Mouse (Mus musculus): ENCODE results near the gene Pou3f1. TPM values are rescaled to one million over a fixed set of nuclear protein-coding genes. Genes with fewer than 3 reads are reported as not detected.

The Pou3f1 gene
- total RNA-seq, 2 experiments from 2014 or later = 0.23 TPM; not detected in 1

DNA sequence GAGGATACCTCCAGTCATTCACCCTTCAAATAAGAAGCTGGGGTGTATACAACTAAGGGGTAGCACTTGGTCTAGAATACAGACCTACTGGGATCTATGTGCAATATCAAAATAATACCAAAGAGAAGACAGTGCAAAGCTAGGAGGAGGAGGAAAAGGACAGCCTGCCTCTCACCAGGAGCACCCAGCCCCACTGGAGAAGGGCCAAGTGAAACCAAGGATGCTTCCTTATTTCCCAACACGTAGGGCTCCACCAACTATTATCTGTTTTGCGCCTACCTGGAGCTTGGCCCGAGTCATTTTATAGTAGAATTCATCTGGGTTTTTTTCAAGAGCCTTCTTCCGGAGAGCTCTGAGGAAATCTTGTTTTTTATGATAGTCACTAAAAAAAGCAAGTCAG is 26.9 kb downstream of the Pou3f1 start:
- no peak for ATAC-seq (replicated peaks; ENCODE audit: low FRiP score, low TSS enrichment, poor library complexity, severe bottlenecking)

DNA sequence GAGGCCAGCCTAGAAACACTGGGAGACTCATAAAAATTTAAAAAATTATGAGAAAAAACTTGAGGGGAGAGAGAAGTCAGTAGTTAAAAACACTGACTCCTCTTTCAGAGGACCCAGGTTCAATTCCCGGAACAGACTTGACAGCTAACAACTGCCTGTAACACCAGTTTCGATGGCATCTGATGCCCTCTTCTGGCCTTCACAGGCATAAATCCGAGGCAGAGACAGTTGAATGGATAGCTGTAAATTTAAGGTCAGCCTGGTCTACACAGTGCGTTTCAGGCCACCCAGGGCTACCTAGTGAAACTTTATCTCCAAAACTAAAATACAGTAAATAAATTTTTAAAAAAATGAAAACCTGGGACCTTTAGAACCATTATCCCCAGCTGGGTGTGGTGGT is 28.4 kb downstream of the Pou3f1 start:
- no peak for ATAC-seq (replicated peaks; ENCODE audit: low FRiP score, low TSS enrichment, poor library complexity, severe bottlenecking)

GRCm38 (mm10) chr4:124685453-124685852 is 28.8 kb downstream of the Pou3f1 start:
- ATAC-seq (replicated peaks; ENCODE audit: low FRiP score, low TSS enrichment, poor library complexity, severe bottlenecking) = no peak

DNA sequence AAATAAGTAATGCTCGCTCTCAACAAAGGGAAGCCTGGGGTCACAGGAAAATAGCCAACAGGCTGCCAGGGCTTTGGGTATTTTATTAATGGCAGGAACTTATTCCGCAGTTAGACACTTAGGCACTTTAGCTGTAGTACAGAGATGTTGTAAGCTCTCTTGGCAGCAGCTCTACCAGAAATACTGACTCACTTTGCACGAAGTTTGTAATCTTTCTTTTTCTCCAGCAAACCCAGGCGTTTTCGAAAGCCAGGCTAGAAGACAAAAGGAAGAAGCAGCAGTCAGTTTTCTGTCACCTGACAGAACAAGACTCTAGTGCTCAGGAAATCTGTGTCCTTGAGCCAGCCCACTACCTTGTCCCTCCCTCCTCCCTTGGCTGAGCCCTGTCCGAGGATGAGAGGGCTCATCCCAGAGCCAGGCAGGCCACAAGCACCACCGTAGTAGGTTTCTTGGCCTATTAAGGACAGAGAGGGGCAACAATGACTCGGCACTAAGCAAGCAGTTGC is 29.3 kb downstream of the Pou3f1 start:
- no peak for ATAC-seq (replicated peaks; ENCODE audit: low FRiP score, low TSS enrichment, poor library complexity, severe bottlenecking)

DNA sequence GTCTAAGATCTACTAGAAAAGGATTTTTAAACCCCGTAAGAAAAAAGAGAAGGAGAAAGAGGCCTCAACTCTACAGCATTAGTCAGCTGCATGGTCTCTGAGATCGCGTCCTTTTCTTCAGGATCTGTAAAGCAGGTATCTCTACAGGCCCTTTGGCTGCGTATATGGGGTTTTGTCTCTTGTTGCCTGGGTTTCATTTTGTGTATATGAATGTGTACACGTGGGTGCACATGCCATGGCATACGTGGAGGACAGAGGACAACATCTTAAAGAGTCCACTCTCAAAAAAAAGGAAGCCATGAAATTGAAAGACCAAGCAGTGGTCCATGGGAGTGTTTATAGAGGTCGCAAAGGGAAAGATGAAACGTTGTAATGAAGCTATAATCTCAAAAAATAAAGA is 34.8 kb downstream of the Pou3f1 start:
- ATAC-seq (replicated peaks; ENCODE audit: low FRiP score, low TSS enrichment, poor library complexity, severe bottlenecking) = no peak

DNA sequence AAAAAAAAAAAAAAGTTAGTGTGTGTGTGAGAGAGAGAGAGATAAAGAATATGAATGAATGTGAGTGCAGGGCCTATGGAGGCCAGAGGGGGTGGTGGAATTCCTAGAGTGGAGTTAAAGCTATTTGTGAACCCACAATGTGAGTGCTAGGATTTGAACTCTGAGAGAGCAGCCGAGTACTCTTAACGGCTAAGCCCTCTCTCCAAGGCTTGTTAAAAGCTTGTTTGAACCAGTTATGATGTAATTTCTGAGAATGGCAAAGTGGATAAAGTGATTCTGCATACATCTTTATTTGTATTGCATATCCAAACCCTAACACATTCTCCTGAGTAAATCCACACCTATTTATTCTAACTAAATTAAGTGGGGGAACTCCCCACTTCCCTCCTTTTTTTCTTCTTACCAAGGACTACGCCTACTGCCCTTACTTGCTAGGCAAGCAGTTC is 35.8 kb downstream of the Pou3f1 start:
- ATAC-seq (replicated peaks; ENCODE audit: low FRiP score, low TSS enrichment, poor library complexity, severe bottlenecking) = no peak

GRCm38 (mm10) chr4:124693135-124693894 is 36.7 kb downstream of the Pou3f1 start, which contains the start of gene Utp11:
TSS of gene Utp11 (minus strand) at chr4:124693600.
- peak; percentile 95 for ATAC-seq (replicated peaks; ENCODE audit: low FRiP score, low TSS enrichment, poor library complexity, severe bottlenecking)

DNA sequence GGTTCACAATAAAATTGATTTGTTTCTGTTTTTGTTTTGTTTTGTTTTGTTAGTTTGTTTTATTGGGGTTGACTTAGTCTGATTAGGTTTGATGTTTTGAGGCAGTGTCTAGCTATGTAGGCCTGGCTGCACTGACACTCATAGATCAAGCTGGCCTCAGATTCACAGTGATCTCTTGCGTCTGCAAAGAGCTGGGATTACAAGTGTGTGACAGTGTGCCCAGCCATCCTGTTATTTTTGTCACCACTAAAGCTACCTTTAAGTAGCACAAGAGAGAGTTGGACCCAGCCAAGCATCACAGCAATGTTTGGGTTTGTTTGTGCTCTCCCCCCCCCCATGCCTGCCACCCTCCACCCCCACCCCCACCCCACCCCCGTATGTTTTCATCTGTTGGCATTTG is 38.0 kb downstream of the Pou3f1 start:
- no peak for ATAC-seq (replicated peaks; ENCODE audit: low FRiP score, low TSS enrichment, poor library complexity, severe bottlenecking)

- no peak for ATAC-seq (replicated peaks; ENCODE audit: low FRiP score, low TSS enrichment, poor library complexity, severe bottlenecking)
Measured at GRCm38 (mm10) chr4:124695786-124696516, 39.3 kb downstream of the Pou3f1 start.

DNA sequence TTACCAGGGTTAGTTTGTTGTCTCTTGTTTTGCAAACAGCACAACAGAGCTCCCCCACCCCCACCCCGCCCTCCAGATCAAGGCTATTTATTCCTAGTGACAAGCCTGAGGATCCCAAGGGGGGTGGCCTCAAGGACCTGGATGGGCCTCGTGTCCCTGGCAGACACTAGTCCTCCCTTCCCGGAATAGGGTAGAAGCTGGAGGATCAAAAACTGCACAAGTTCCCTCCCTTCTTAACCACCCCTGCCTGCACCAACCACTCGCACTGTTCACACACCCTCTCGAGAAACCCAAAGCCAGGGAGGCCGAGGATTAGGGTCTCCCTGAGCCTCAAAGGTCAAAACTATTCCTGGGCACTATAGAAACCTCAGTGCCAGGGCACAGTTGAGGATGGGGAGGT is 43.2 kb downstream of the Pou3f1 start:
- no peak for ATAC-seq (replicated peaks; ENCODE audit: low FRiP score, low TSS enrichment, poor library complexity, severe bottlenecking)

- peak; percentile 18 for ATAC-seq (replicated peaks; ENCODE audit: low FRiP score, low TSS enrichment, poor library complexity, severe bottlenecking)
Measured at GRCm38 (mm10) chr4:124700248-124700971, 43.8 kb downstream of the Pou3f1 start, which contains the start of gene Fhl3. TSS of gene Fhl3 (plus strand) at chr4:124700701.

DNA sequence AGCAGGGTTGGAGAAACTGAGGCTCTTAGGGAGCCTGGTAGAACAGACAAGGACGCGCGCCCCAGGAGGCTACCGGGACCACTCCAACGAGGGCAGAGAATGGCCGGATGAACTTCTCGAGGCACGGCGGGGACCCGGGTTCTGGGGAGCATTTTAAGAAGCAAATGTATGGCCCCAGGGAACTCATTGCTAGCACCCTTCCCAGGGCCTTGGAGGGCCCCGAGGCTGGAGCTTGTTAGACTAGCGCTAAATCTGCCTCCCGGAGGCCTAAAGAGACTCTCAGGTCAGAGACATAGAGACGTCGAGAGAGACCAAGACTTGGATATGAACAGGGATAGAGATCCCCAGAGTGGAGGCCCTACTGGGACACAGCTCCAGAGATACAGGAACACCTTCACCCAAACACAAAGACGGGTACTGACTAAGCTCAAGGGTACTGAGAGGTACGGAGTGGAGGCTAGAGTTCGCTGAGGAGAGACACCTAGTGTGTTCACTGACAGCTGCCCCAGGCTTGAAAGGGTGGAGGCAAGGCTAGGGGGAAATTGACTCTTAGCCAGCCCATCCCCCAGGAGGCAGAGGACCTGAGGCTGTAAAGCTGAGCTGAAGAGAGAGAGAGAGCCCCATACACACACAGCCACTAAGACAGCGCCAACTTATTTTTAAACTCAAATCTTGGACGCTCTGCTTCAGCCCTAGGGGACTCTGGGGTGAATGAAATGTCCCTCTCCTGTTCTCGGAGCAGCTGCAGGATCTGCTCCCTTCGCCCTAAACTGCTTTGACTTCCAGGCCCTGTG is 44.6 kb downstream of the Pou3f1 start:
- ATAC-seq (replicated peaks; ENCODE audit: low FRiP score, low TSS enrichment, poor library complexity, severe bottlenecking) = 0 out of 2 replicates have a peak, but pooled peaks have one; percentile 16

- no peak for ATAC-seq (replicated peaks; ENCODE audit: low FRiP score, low TSS enrichment, poor library complexity, severe bottlenecking)
Measured at GRCm38 (mm10) chr4:124701916-124702315, 45.3 kb downstream of the Pou3f1 start.

- ATAC-seq (replicated peaks; ENCODE audit: low FRiP score, low TSS enrichment, poor library complexity, severe bottlenecking) = 0 out of 2 replicates have a peak, but pooled peaks have one; percentile 20
Measured at GRCm38 (mm10) chr4:124703406-124703805, 46.8 kb downstream of the Pou3f1 start.

DNA sequence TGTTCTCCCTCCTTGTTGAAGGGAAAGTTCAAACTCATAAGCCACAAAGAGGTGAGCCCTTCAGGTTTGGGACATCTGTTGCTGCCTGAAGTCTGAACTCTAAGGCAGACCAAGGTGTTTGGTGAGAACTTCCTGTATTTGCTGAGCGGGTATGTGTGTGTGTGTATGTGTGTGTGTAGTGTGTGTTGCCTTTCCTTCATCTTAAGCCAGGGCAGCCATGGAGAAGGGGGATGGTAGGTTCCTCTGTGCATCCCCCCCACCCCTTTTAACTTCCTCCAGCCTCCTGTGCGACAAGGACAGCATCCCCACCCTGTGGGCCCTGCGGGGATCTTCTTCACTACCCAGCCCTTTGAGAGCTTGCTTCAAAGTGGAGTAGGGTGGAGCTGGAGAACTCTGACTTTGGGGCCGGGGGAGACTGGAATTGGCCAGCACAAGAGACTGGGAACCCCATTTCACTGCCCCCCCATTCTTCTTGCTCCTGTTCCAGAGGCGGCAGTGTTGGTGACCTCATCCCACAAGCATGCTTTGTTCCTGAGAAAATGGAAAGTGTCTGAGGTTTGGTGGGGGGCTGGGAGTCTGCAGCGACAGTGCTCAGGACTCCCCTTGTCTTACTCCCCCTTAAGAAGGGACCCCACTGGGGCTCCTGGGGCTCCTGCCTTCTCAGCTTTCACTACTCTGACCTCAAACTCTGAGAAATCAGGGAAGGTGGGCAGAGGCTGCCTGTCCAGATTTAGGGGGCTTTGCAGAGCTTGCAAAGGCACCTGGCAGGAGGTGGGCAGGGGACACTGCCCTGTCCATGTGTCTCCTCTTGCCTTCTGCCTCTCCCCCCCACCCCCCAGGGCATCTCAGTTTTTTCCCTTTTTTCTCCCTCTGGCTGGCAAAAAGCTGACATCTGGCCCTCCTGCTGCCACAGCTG is 47.5 kb downstream of the Pou3f1 start:
- ATAC-seq (replicated peaks; ENCODE audit: low FRiP score, low TSS enrichment, poor library complexity, severe bottlenecking) = no peak

DNA sequence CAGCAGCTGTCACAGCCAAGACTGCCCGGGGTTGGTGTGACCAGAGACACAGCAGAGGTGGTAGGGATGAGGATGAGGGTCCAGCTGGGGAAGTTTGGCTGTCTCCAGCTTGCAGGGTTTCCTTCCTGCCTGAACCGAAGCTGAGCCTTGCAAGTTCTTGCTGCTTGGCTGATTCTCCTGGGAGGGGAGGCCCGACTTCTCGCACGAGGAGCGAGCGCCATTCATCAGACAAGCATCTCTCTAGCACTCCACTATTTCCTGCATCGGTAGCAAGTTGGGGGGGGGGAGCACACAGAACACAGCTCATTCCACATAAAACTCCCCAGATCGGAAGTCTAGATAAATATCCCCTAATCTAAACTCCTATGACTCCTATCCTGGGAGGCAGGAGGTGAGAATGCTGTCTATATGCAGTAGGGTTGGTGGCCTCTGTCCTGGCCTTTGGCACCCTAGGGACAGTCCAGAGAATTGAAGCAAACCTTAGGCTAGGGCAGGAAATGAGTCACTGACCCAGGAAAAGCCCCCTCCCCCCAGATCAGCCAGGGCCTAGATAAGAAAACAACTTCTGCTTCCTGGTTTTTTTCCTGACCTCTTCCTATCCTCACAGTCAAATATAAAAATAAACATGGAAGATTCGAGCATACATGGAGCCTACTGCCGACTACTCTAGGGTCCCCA is 48.3 kb downstream of the Pou3f1 start:
- ATAC-seq (replicated peaks; ENCODE audit: low FRiP score, low TSS enrichment, poor library complexity, severe bottlenecking) = no peak

- no peak for ATAC-seq (replicated peaks; ENCODE audit: low FRiP score, low TSS enrichment, poor library complexity, severe bottlenecking)
Measured at GRCm38 (mm10) chr4:124705661-124706269, 49.2 kb downstream of the Pou3f1 start.
